10 mouse cellular contexts compared by ENCODE assay signal in genomic region chr7:139368218-139368617, GRCm38 (mm10). TPM values are rescaled to one million over a fixed set of nuclear protein-coding genes. Genes with fewer than 3 reads are reported as not detected.
DNase-seq lines count a peak whose midpoint lies in the region; ATAC-seq and TF ChIP-seq lines count a peak whose summit lies in the region.
"Had no signal": no experiment of that assay in that cellular context is flagged by ENCODE, and none has a peak within 500 bp of the region (broad histone marks: within the 10 kb centered on the region; RNA-seq: fewer than 3 reads in every experiment).

No protein-coding gene starts in this region.

- ATAC-seq in hindbrain, postnatal 0 days, result no peak
- ATAC-seq in midbrain, embryonic 15.5 days (replicated peaks), result no peak

- no peak for TF ChIP-seq CTCF in heart, adult 2 months (IDR thresholded peaks at IDR 0.05)
- no peak for TF ChIP-seq CTCF in hindbrain, postnatal 0 days (IDR thresholded peaks at IDR 0.05; ENCODE audit: low read depth)

- peak overlapping the region; percentile 98 for H3K27ac ChIP-seq in heart, adult 2 months
- H3K27ac ChIP-seq in hindbrain, postnatal 0 days, result peak overlapping the region; percentile 33; the same call in 1 of the 2 replicates
- no peak overlapping the region for H3K27ac ChIP-seq in midbrain, embryonic 15.5 days
- H3K27ac ChIP-seq: macrophage had no signal

- intact Hi-C loops in left cerebral cortex, postnatal 4 days (cut with DNase I), result no loop called here
- intact Hi-C loops in heart, adult 2 months (cut with DNase I), result loop anchor here (2.0 kb wide), 1 partner anchor 103 kb away; no protein-coding TSS in a partner anchor
- intact Hi-C loops in left cerebral cortex, postnatal 36 days (cut with DNase I), result no loop called here

- peak overlapping the region; percentile 53 for H3K9ac ChIP-seq in heart, adult 2 months (ENCODE audit: low read depth, low read length)
- no peak overlapping the region for H3K9ac ChIP-seq in hindbrain, postnatal 0 days (replicated peaks; ENCODE audit: low read length)
- H3K9ac ChIP-seq in midbrain, embryonic 15.5 days, result no peak overlapping the region

- no peaks in the 10 kb centered on the region for H3K9me3 ChIP-seq in hindbrain, postnatal 0 days (ENCODE audit: low read length)
- no peaks in the 10 kb centered on the region for H3K9me3 ChIP-seq in midbrain, embryonic 15.5 days

- 29% methylated on average over 2 of the region's 2 CpGs for WGBS in heart, adult 2 months
- 71% methylated on average over 2 of the region's 2 CpGs for whole genome bisulfite sequencing in hindbrain, postnatal 0 days
- 85% methylated on average over 2 of the region's 2 CpGs for WGBS in midbrain, embryonic 15.5 days

- H3K4me3 ChIP-seq in heart, adult 2 months, result no peak overlapping the region
- H3K4me3 ChIP-seq in hindbrain, postnatal 0 days (ENCODE audit: low read length), result no peak overlapping the region
- no peak overlapping the region for H3K4me3 ChIP-seq in myocyte
- H3K4me3 ChIP-seq in midbrain, embryonic 15.5 days, result no peak overlapping the region
- H3K4me3 ChIP-seq: erythroblast, embryonic 14.5 days had no signal

- peaks cover 26% of the 10 kb centered on the region for H3K36me3 ChIP-seq in heart, adult 2 months (ENCODE audit: control insufficient read depth, insufficient read depth, low read length)
- no peaks in the 10 kb centered on the region for H3K36me3 ChIP-seq in hindbrain, postnatal 0 days (ENCODE audit: insufficient read depth, low read length)
- H3K36me3 ChIP-seq in myocyte (ENCODE audit: control insufficient read depth, insufficient read depth), result no peaks in the 10 kb centered on the region
- no peaks in the 10 kb centered on the region for H3K36me3 ChIP-seq in midbrain, embryonic 15.5 days (replicated peaks)

- no peaks in the 10 kb centered on the region for H3K79me2 ChIP-seq in heart, adult 2 months (replicated peaks; ENCODE audit: control insufficient read depth, insufficient read depth, low read length)
- H3K79me2 ChIP-seq in myocyte (ENCODE audit: control insufficient read depth, insufficient read depth), result no peaks in the 10 kb centered on the region

- TF ChIP-seq POLR2A in heart, adult 2 months (IDR thresholded peaks at IDR 0.05; ENCODE audit: insufficient read depth, low read depth, low read length), result no peak
- TF ChIP-seq POLR2A in myocyte (IDR thresholded peaks at IDR 0.05; ENCODE audit: insufficient read length, low read depth), result no peak

- H3K4me2 ChIP-seq in hindbrain, postnatal 0 days (ENCODE audit: low read depth, low read length), result no peak overlapping the region
- H3K4me2 ChIP-seq in myocyte (ENCODE audit: low read depth), result peak overlapping the region; percentile 12
- no peak overlapping the region for H3K4me2 ChIP-seq in midbrain, embryonic 15.5 days

- H3K4me1 ChIP-seq in heart, adult 2 months (ENCODE audit: control insufficient read depth, insufficient read depth, low read length), result peaks cover 55% of the 10 kb centered on the region
- peaks cover 22% of the 10 kb centered on the region for H3K4me1 ChIP-seq in hindbrain, postnatal 0 days (ENCODE audit: insufficient read depth, low read length)
- H3K4me1 ChIP-seq in midbrain, embryonic 15.5 days, result peaks cover 15% of the 10 kb centered on the region

- no peaks in the 10 kb centered on the region for H3K27me3 ChIP-seq in heart, adult 2 months (ENCODE audit: control insufficient read depth, insufficient read depth, low read length)
- no peaks in the 10 kb centered on the region for H3K27me3 ChIP-seq in hindbrain, postnatal 0 days (ENCODE audit: insufficient read depth, low read length)
- no peaks in the 10 kb centered on the region for H3K27me3 ChIP-seq in myocyte (ENCODE audit: control insufficient read depth, insufficient read depth, insufficient read length)
- no peaks in the 10 kb centered on the region for H3K27me3 ChIP-seq in midbrain, embryonic 15.5 days (replicated peaks)

- DNase-seq in left cerebral cortex, postnatal 4 days, result peak; percentile 16
- DNase-seq in left cerebral cortex, adult 18-20 months (ENCODE audit: low spot score in 2 of 2), result no peak
- DNase-seq in heart, adult 2 months, result peak; percentile 71 to 72
- DNase-seq in hindbrain, postnatal 0 days (ENCODE audit: low spot score), result no peak
- DNase-seq in left cerebral cortex, postnatal 36 days (ENCODE audit: low spot score in 2 of 2), result no peak
- no peak for DNase-seq in cerebellum, adult 8-10 months

- no peak for TF ChIP-seq EP300 in heart, adult 2 months (IDR thresholded peaks at IDR 0.05; ENCODE audit: insufficient read depth, low read depth, low read length)

- no peak overlapping the region for H3ac ChIP-seq in myocyte (ENCODE audit: control insufficient read depth, insufficient read length)

TF ChIP-seq in myocyte, 11 proteins besides CTCF, POLR2A, EP300 and RAD21:
- TF ChIP-seq MAX (IDR thresholded peaks at IDR 0.05; ENCODE audit: low read depth) (no peak), MYOG (IDR thresholded peaks at IDR 0.05; ENCODE audit: control insufficient read depth in 1 of 3, insufficient read depth in 1 of 3, insufficient read length in 2 of 3, low read depth in 2 of 3) (no peak), SRF (IDR thresholded peaks at IDR 0.05; ENCODE audit: control insufficient read depth, insufficient read length, low read depth) (no peak), REST (IDR thresholded peaks at IDR 0.05; ENCODE audit: insufficient read depth, insufficient read length) (no peak), USF1 (IDR thresholded peaks at IDR 0.05; ENCODE audit: low read depth) (no peak), MYOD1 (IDR thresholded peaks at IDR 0.05; ENCODE audit: control insufficient read depth in 1 of 3, insufficient read length in 2 of 3, low read depth in 2 of 3) (no peak), CEBPB (IDR thresholded peaks at IDR 0.05; ENCODE audit: insufficient read depth, poor library complexity, severe bottlenecking) (no peak), TCF12 (IDR thresholded peaks at IDR 0.05; ENCODE audit: insufficient read depth, poor library complexity, severe bottlenecking) (no peak), POLR2AphosphoS2 (IDR thresholded peaks at IDR 0.05; ENCODE audit: insufficient read length, low read depth) (no peak)

RNA-seq across cellular contexts. Expression of gene Inpp5a, which starts 20.7 kb away (rescaled TPM):
- total RNA-seq in left cerebral cortex, postnatal 4 days (2021), result 10 to 100 TPM; 28.6 to 29.6 TPM
- 10 to 100 TPM; 60.0 to 61.8 TPM for total RNA-seq in left cerebral cortex, adult 18-20 months (2021)
- total RNA-seq in heart, adult 2 months (2021), result 100 to 1,000 TPM; 280 to 306 TPM
- polyA plus RNA-seq in heart, adult 2 months (2012; rRNA removed), result 134 and 195 TPM in 2 replicates
- 16.6 and 17.5 TPM in 2 replicates for total RNA-seq in hindbrain, postnatal 0 days (2014; rRNA removed)
- polyA plus RNA-seq in hindbrain, postnatal 0 days (2015; fragmentation: Nextera tagmentation; extraction: Ambion mirVana), result 23.6 and 25.3 TPM in 2 replicates
- 37.8 TPM for polyA plus RNA-seq in myocyte (2012; fragmentation: generic; extraction: Trizol)
- 10 to 100 TPM; 56.5 to 60.1 TPM for total RNA-seq in left cerebral cortex, postnatal 36 days (2021)
- polyA plus RNA-seq in midbrain, embryonic 15.5 days (2015; fragmentation: Nextera tagmentation; extraction: Ambion mirVana), result 17.7 and 19.2 TPM in 2 replicates

Comparison
In these comparisons a context has a peak if more than half of its experiments do, and no peak if none do; other contexts are left out.
1. DNase-seq: peak in left cerebral cortex, postnatal 4 days (single experiment) and heart, adult 2 months (2 of 2); none in left cerebral cortex, adult 18-20 months (0 of 2), hindbrain, postnatal 0 days (single experiment), left cerebral cortex, postnatal 36 days (0 of 2) and cerebellum, adult 8-10 months (single experiment).
2. RNA of gene Inpp5a, which starts 20.7 kb away (total RNA-seq): 280 to 306 TPM in heart, adult 2 months; 60.0 to 61.8 TPM in left cerebral cortex, adult 18-20 months, 56.5 to 60.1 TPM in left cerebral cortex, postnatal 36 days, 28.6 to 29.6 TPM in left cerebral cortex, postnatal 4 days and 16.6 to 17.5 TPM in hindbrain, postnatal 0 days; every median in the first group is over 4 times any median in the second.